Mouse (Mus musculus): ENCODE measurements around the gene Kif21b. TPM values are rescaled to one million over a fixed set of nuclear protein-coding genes. Genes with fewer than 3 reads are reported as not detected.
A peak's percentile ranks its signal among the peaks of the same experiment; 100 is the strongest.

The Kif21b gene
- polyA plus RNA-seq, 1 experiment from 2014 or later: 71.9 TPM

GRCm38 (mm10) chr1:136165436-136165835 is 34.2 kb downstream of the Kif21b start:
- H3K4me3 ChIP-seq: no peak overlapping the region
- H3K36me3 ChIP-seq: peaks cover 94% of the 10 kb centered on the region
- no peaks in the 10 kb centered on the region for H3K4me1 ChIP-seq
- peak; percentile 45; the same call in 1 of the 2 replicates for ATAC-seq (replicated peaks)
- WGBS: 49% methylated on average over 2 of the region's 2 CpGs
- no peaks in the 10 kb centered on the region for H3K9me3 ChIP-seq
- no peak overlapping the region for H3K4me2 ChIP-seq (replicated peaks)
- H3K27me3 ChIP-seq: no peaks in the 10 kb centered on the region
- no peak overlapping the region for H3K27ac ChIP-seq (replicated peaks)
- H3K9ac ChIP-seq (replicated peaks): no peak overlapping the region

DNA sequence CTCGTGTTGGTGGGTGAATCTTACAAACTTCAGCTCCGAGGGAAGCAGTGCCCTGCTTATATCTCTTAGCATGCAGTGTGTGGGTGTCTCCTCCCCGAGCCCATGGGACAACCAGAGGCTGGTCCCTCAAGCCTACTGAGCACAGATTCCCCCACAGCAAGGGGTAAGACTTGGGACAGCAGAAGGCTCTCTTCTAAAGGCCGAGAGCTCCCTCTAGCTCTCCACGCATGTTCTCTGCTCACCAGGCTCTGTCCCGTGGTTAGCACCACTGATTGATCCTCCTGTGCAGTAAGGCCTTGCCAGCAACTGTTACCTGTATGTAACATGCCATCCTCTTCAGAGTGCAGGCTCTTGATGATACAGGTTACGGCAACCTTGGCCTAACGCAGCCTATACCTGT is 36.5 kb downstream of the Kif21b start:
- H3K36me3 ChIP-seq: peaks cover 92% of the 10 kb centered on the region
- H3K4me1 ChIP-seq: no peaks in the 10 kb centered on the region
- H3K9ac ChIP-seq (replicated peaks): no peak overlapping the region
- no peak for ATAC-seq (replicated peaks)
- H3K4me2 ChIP-seq (replicated peaks): no peak overlapping the region
- no peaks in the 10 kb centered on the region for H3K9me3 ChIP-seq
- no peaks in the 10 kb centered on the region for H3K27me3 ChIP-seq
- H3K27ac ChIP-seq (replicated peaks): no peak overlapping the region
- 71% methylated on average over 8 of the region's 8 CpGs for WGBS
- no peak overlapping the region for H3K4me3 ChIP-seq

DNA sequence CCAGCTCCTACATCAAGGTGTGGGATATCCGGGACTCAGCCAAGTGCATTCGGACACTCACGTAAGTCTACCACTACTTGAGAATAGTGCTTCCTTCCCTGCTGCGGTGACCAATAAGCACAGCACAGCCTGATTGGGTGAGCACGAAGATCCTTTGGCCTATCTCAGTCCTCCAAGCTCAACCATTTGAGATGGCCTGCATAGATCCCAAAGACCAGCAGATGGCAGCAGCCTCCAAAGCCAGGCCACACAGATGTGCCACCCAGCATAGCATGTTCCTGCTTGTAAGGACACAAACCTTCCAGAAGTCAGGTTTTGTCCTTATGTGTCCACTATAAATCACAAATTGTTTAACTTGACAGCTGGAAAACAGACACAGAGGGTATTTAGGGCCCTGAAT is 38.9 kb downstream of the Kif21b start:
- H3K4me3 ChIP-seq: no peak overlapping the region
- WGBS: 6% methylated on average over 5 of the region's 5 CpGs
- peaks cover 9% of the 10 kb centered on the region; the same call in 1 of the 2 replicates for H3K4me1 ChIP-seq
- no peaks in the 10 kb centered on the region for H3K27me3 ChIP-seq
- peaks cover 89% of the 10 kb centered on the region for H3K36me3 ChIP-seq
- ATAC-seq (replicated peaks): peak; percentile 59
- H3K9ac ChIP-seq (replicated peaks): no peak overlapping the region
- no peaks in the 10 kb centered on the region for H3K9me3 ChIP-seq
- H3K27ac ChIP-seq (replicated peaks): no peak overlapping the region
- H3K4me2 ChIP-seq (replicated peaks): no peak overlapping the region

- peaks cover 86% of the 10 kb centered on the region for H3K36me3 ChIP-seq
- H3K9me3 ChIP-seq: no peaks in the 10 kb centered on the region
- H3K4me3 ChIP-seq: no peak overlapping the region
- no peak overlapping the region for H3K4me2 ChIP-seq (replicated peaks)
- no peak overlapping the region for H3K27ac ChIP-seq (replicated peaks)
- H3K27me3 ChIP-seq: no peaks in the 10 kb centered on the region
- H3K9ac ChIP-seq (replicated peaks): no peak overlapping the region
- WGBS: 75% methylated on average over 12 of the region's 12 CpGs
- H3K4me1 ChIP-seq: peaks cover 9% of the 10 kb centered on the region; the same call in 1 of the 2 replicates
- ATAC-seq (replicated peaks): no peak
Observed at GRCm38 (mm10) chr1:136172696-136173095, 41.5 kb downstream of the Kif21b start.

GRCm38 (mm10) chr1:136174101-136174606 is 43.0 kb downstream of the Kif21b start:
- Histone ChIP-seq H3K4me2 (replicated peaks) (no peak overlapping the region), H3K9me3 (no peaks in the 10 kb centered on the region), H3K36me3 (peaks cover 77% of the 10 kb centered on the region), H3K9ac (replicated peaks) (no peak overlapping the region), H3K4me3 (no peak overlapping the region), H3K4me1 (peaks cover 9% of the 10 kb centered on the region; the same call in 1 of the 2 replicates), H3K27ac (replicated peaks) (0 out of 2 replicates have a peak overlapping the region, but pooled peaks have one; percentile 29), H3K27me3 (no peaks in the 10 kb centered on the region)
- ATAC-seq (replicated peaks): no peak
- 14% methylated on average over 13 of the region's 13 CpGs for WGBS

DNA sequence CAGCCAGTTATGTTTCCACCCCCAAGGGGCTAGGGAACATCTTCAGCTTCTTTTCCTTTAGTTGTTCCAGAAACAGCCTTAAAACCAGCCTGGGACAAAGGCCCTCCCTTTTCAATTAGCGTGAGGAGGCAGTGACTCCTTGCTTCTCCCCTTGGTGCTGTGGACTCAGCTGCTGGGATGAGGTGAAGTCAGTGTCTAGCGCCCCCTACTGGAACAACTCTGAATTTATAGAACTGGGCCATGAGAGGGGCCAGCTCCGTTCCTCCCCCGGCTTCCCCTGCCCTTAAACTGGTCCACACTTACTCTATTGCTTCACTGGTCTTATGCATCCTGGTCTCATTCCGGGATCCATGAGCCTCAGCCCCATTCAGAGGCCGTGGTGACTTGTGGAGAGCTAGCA is 44.0 kb downstream of the Kif21b start:
- 29% methylated on average over 6 of the region's 6 CpGs for WGBS
- H3K9me3 ChIP-seq: no peaks in the 10 kb centered on the region

GRCm38 (mm10) chr1:136177085-136177484 is 45.9 kb downstream of the Kif21b start:
- H3K4me2 ChIP-seq (replicated peaks): no peak overlapping the region
- 0 out of 2 replicates have a peak overlapping the region, but pooled peaks have one; percentile 11 for H3K27ac ChIP-seq (replicated peaks)
- no peak overlapping the region for H3K9ac ChIP-seq (replicated peaks)
- WGBS: 87% methylated on average over 2 of the region's 2 CpGs
- H3K27me3 ChIP-seq: no peaks in the 10 kb centered on the region
- H3K4me3 ChIP-seq: no peak overlapping the region
- peaks cover 52% of the 10 kb centered on the region for H3K36me3 ChIP-seq
- H3K9me3 ChIP-seq: no peaks in the 10 kb centered on the region
- H3K4me1 ChIP-seq: peaks cover 21% of the 10 kb centered on the region; the same call in 1 of the 2 replicates
- no peak for ATAC-seq (replicated peaks)

More for the DNA sequence above, 44.0 kb downstream of the Kif21b start:
- Histone ChIP-seq H3K4me1 (peaks cover 18% of the 10 kb centered on the region; the same call in 1 of the 2 replicates), H3K27ac (replicated peaks) (no peak overlapping the region), H3K4me2 (replicated peaks) (no peak overlapping the region), H3K36me3 (peaks cover 69% of the 10 kb centered on the region), H3K4me3 (no peak overlapping the region), H3K27me3 (no peaks in the 10 kb centered on the region), H3K9ac (replicated peaks) (no peak overlapping the region)
- ATAC-seq (replicated peaks): no peak

DNA sequence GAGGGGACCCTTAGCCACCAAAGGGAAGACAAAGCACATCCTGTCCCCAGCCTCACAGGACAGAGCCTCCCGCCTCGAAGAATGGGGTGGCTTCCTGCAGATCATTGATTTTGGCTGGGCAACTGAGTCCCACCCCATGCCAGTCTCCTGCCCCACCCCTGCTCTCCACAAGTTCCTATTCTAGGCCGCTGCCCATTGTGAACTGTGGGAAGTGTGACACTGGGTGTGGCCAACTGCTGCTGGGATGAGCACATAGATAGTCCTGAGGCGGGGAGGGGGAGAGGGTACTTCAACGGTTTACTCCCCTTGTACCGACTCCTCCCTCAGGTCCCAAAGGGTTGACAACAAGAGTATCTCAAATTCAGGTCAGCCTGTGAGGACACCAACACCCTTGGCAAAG is 47.6 kb downstream of the Kif21b start:
- Histone ChIP-seq H3K9ac (replicated peaks) (no peak overlapping the region), H3K27me3 (no peaks in the 10 kb centered on the region), H3K36me3 (peaks cover 36% of the 10 kb centered on the region), H3K4me1 (peaks cover 18% of the 10 kb centered on the region; the same call in 1 of the 2 replicates), H3K27ac (replicated peaks) (peak overlapping the region; percentile 35; the same call in 1 of the 2 replicates), H3K4me2 (replicated peaks) (no peak overlapping the region), H3K4me3 (no peak overlapping the region), H3K9me3 (no peaks in the 10 kb centered on the region)
- no peak for ATAC-seq (replicated peaks)
- WGBS: 78% methylated on average over 6 of the region's 6 CpGs

DNA sequence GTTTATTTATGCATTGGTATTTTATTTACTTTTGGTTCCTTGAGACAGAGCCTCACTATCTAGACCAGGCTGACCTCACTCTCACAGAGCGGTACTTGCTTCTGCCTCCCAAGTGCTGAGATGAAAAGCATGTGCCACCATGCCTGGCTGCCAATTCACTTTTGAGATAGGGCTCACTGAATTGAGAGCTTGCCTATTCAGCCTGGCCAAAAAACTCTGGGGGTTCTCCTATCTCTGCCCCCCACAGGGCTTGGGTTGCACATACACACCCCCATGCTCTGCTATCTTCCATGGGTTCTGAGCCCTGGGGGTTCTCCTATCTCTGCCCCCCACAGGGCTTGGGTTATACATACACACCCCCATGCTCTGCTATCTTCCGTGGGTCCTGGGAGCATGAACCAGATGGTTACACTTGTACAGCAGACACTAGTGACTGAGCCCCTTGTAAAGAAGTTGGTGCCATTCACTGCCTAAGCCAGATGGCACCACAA is 48.4 kb downstream of the Kif21b start:
- Histone ChIP-seq H3K9me3 (no peaks in the 10 kb centered on the region), H3K36me3 (peaks cover 28% of the 10 kb centered on the region), H3K4me1 (peaks cover 12% of the 10 kb centered on the region; the same call in 1 of the 2 replicates), H3K4me2 (replicated peaks) (no peak overlapping the region), H3K27me3 (no peaks in the 10 kb centered on the region), H3K9ac (replicated peaks) (no peak overlapping the region), H3K27ac (replicated peaks) (peak overlapping the region; percentile 52), H3K4me3 (no peak overlapping the region)
- 56% methylated on average over 2 of the region's 2 CpGs for WGBS
- peak; percentile 36; the same call in 1 of the 2 replicates for ATAC-seq (replicated peaks)

DNA sequence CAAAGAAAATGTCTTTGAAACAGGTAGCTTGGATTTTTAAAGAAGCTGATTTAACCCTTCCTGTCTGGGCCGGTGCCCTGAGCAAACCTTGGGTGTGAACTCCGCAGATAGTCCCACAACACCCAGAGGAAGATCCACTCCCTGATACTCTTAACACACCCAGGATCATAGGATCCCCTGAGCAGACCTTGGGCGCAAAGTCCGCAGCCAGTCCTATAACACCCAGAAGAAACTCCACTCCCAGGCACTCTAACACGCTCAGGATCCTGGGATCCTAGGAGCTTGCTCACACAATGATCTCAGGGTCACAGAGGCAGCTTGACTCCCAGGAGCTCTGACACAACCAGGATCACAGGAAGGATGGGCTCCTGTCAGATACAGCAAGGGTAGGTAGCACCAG is 58.8 kb downstream of the Kif21b start:
- no peak overlapping the region for H3K9ac ChIP-seq (replicated peaks)
- ATAC-seq (replicated peaks): no peak
- H3K4me2 ChIP-seq (replicated peaks): no peak overlapping the region
- WGBS: 96% methylated on average over 5 of the region's 5 CpGs
- H3K27me3 ChIP-seq: no peaks in the 10 kb centered on the region
- no peaks in the 10 kb centered on the region for H3K9me3 ChIP-seq
- H3K4me1 ChIP-seq: no peaks in the 10 kb centered on the region
- H3K27ac ChIP-seq (replicated peaks): no peak overlapping the region
- no peaks in the 10 kb centered on the region for H3K36me3 ChIP-seq
- H3K4me3 ChIP-seq: no peak overlapping the region

DNA sequence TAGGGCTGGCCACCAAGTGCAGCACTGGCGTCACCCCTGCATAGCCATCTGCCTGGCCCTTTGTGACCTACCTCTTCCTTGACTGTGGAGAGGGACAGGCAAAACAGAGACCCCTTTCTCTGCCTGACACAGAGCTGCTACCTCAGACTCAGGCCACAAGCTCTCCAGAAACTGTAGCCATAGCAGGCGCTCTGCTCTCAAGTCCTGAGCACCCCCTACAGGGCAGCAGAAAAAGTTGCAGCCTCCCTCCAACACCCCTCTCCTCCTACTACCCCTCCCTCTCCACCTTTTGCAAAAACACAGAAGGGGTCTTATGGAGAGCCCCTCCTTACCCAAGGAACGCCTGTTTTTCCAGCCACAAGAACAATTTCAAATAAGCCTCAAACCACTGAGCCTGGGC is 81.6 kb downstream of the Kif21b start, which contains the start of gene Mroh3:
TSS of gene Mroh3 (minus strand) at position 26 of the 400 bp plus-strand sequence.
- Histone ChIP-seq H3K4me3 (no peak within 1 kb of the TSS), H3K27ac (replicated peaks) (no peak within 1 kb of the TSS), H3K9ac (replicated peaks) (no peak within 1 kb of the TSS), H3K36me3 (peaks cover 15% of the 10 kb centered on the region; the same call in 1 of the 2 replicates), H3K4me2 (replicated peaks) (no peak within 1 kb of the TSS), H3K9me3 (no peaks in the 10 kb centered on the region), H3K27me3 (no peaks in the 10 kb centered on the region), H3K4me1 (no peaks in the 10 kb centered on the region)
- 36% methylated on average over 3 of the region's 3 CpGs for WGBS
- peak; percentile 57 for ATAC-seq (replicated peaks)

- no peaks in the 10 kb centered on the region for H3K4me1 ChIP-seq
- no peak overlapping the region for H3K27ac ChIP-seq (replicated peaks)
- no peaks in the 10 kb centered on the region for H3K27me3 ChIP-seq
- ATAC-seq (replicated peaks): no peak
- no peak overlapping the region for H3K4me2 ChIP-seq (replicated peaks)
- peaks cover 17% of the 10 kb centered on the region; the same call in 1 of the 2 replicates for H3K36me3 ChIP-seq
- H3K4me3 ChIP-seq: no peak overlapping the region
- 78% methylated on average over 15 of the region's 15 CpGs for WGBS
- no peaks in the 10 kb centered on the region for H3K9me3 ChIP-seq
- no peak overlapping the region for H3K9ac ChIP-seq (replicated peaks)
Observed at GRCm38 (mm10) chr1:136214304-136214703, 83.1 kb downstream of the Kif21b start.

Measured in forebrain, embryonic 15.5 days (tissue).